Comparison of ENCODE assay signal across 23 mouse cellular contexts in the genomic region with DNA sequence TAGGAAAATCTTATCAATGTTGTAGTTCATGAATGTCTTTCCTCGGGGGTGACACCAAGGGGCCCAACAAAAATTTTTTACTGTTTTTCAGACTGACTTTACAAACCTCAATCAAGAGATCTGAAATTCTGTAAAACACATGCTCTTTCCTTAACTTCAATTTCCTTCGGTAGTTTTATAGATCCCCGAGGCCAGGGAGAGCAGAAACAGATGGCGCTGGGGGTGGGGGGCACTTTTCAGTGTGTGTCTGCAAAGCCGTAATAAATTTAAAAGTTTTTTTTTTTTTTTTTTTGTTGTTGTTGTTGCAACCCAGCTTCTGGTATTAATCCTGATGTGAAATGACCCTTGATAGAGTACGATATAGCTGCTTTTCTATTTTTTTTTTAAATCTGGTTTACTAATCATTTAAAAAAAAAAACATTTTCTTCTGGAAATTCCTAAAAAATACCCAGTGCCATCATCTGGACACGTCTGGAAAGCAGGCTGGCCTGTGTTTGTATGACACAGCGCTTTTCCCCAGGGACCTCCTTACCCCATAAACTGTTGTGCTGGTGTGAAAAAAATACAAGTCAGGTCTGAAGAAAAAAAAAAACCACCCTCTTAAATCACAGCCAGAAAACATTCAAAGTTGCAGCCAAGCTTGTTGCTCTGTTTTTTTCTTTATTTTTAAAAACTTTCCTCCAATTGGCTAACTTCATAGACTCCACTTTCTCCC. TPM values are rescaled to one million over a fixed set of nuclear protein-coding genes. Genes with fewer than 3 reads are reported as not detected.
A peak's percentile ranks its signal among the peaks of the same experiment; 100 is the strongest.
DNase-seq lines count a peak whose midpoint lies in the region; ATAC-seq and TF ChIP-seq lines count a peak whose summit lies in the region.
"Had no signal": no experiment of that assay in that cellular context is flagged by ENCODE, and none has a peak within 500 bp of the region (broad histone marks: within the 10 kb centered on the region; RNA-seq: fewer than 3 reads in every experiment).

No protein-coding gene starts in this region.

- no peak overlapping the region for H3K4me3 ChIP-seq in kidney, adult 2 months (ENCODE audit: insufficient read depth, low read depth, low read length)
- H3K4me3 ChIP-seq in neural tube, embryonic 15.5 days (replicated peaks): no peak overlapping the region
- H3K4me3 ChIP-seq in limb, embryonic 10.5 days: peak overlapping the region; percentile 10; the same call in 1 of the 2 replicates
- H3K4me3 ChIP-seq: forebrain, embryonic 12.5 days; heart, adult 2 months; neural tube, embryonic 12.5 days; stomach, embryonic 15.5 days had no signal

- H3K4me1 ChIP-seq in kidney, adult 2 months (ENCODE audit: control insufficient read depth, insufficient read depth, low read length): no peaks in the 10 kb centered on the region
- H3K4me1 ChIP-seq in neural tube, embryonic 15.5 days: peaks cover 18% of the 10 kb centered on the region
- H3K4me1 ChIP-seq in limb, embryonic 10.5 days: peaks cover 58% of the 10 kb centered on the region
- H3K4me1 ChIP-seq: forebrain, embryonic 12.5 days; stomach, embryonic 15.5 days had no signal

- no peak overlapping the region for H3K27ac ChIP-seq in kidney, adult 2 months (ENCODE audit: insufficient read depth, low read depth, low read length)
- H3K27ac ChIP-seq in neural tube, embryonic 15.5 days (replicated peaks): no peak overlapping the region
- H3K27ac ChIP-seq in limb, embryonic 10.5 days: peak overlapping the region; percentile 59; the same call in 1 of the 2 replicates
- H3K27ac ChIP-seq: forebrain, embryonic 12.5 days; heart, adult 2 months; hindbrain, postnatal 0 days; neural tube, embryonic 12.5 days; stomach, embryonic 15.5 days had no signal

- no peaks in the 10 kb centered on the region for H3K27me3 ChIP-seq in kidney, adult 2 months (replicated peaks; ENCODE audit: control insufficient read depth, insufficient read depth, low read length)
- H3K27me3 ChIP-seq in neural tube, embryonic 15.5 days (replicated peaks): no peaks in the 10 kb centered on the region
- H3K27me3 ChIP-seq in limb, embryonic 10.5 days (ENCODE audit: low read depth, poor library complexity, severe bottlenecking): peaks cover 16% of the 10 kb centered on the region; the same call in 1 of the 2 replicates
- H3K27me3 ChIP-seq: neural tube, embryonic 12.5 days; stomach, embryonic 15.5 days had no signal

- H3K4me2 ChIP-seq in neural tube, embryonic 15.5 days: no peak overlapping the region
- H3K4me2 ChIP-seq: forebrain, embryonic 12.5 days; liver, embryonic 11.5 days; neural tube, embryonic 12.5 days; stomach, embryonic 15.5 days had no signal

- ATAC-seq in neural tube, embryonic 15.5 days (ENCODE audit: low FRiP score): no peak
- ATAC-seq: hindbrain, postnatal 0 days had no signal

- DNase-seq in kidney, adult 2 months: peak; percentile 4
- no peak for DNase-seq in kidney, adult 11 months
- peak; percentile 32 for DNase-seq in neural tube, embryonic 10.5 days (ENCODE audit: extremely low spot score, low spot score)
- DNase-seq in limb, embryonic 10.5 days (ENCODE audit: low spot score): peak; percentile 73
- DNase-seq in skeletal muscle tissue, adult 2 months (ENCODE audit: low read depth, low spot score): peak; percentile 12
- DNase-seq in spleen, postnatal 14 days (ENCODE audit: low spot score in 2 of 2): no peak
- DNase-seq in layer of hippocampus, postnatal 25 days (ENCODE audit: extremely low spot score in 1 of 2, low spot score in 1 of 2): no peak
- DNase-seq: adrenal gland, adult 2 months; cerebellum, adult 9-11 months; gastrocnemius, postnatal 10 days; heart, adult 2 months; heart, postnatal 4 days; layer of hippocampus, postnatal 36 days; lung, adult 18-20 months; right cerebral cortex, postnatal 14 days; thymus, adult 18-20 months had no signal

- no peak overlapping the region for H3K9ac ChIP-seq in neural tube, embryonic 15.5 days (replicated peaks)
- H3K9ac ChIP-seq: forebrain, embryonic 12.5 days; neural tube, embryonic 12.5 days; stomach, embryonic 15.5 days had no signal

- TF ChIP-seq CTCF in kidney, adult 2 months (conservative IDR thresholded peaks at IDR 0.05; ENCODE audit: insufficient read depth, insufficient read length, low read depth, low read length): no peak

- no peak for TF ChIP-seq POLR2A in kidney, adult 2 months (IDR thresholded peaks at IDR 0.05; ENCODE audit: low read depth, low read length)

- no peaks in the 10 kb centered on the region for H3K36me3 ChIP-seq in kidney, adult 2 months (ENCODE audit: control insufficient read depth, insufficient read depth, low read length)
- peaks cover 23% of the 10 kb centered on the region for H3K36me3 ChIP-seq in neural tube, embryonic 15.5 days
- no peaks in the 10 kb centered on the region for H3K36me3 ChIP-seq in limb, embryonic 10.5 days
- H3K36me3 ChIP-seq: stomach, embryonic 15.5 days had no signal

- 53% methylated on average over 8 of the region's 8 CpGs for WGBS in kidney, adult 2 months
- 32% methylated on average over 8 of the region's 8 CpGs for WGBS in neural tube, embryonic 15.5 days
- 23% methylated on average over 8 of the region's 8 CpGs for WGBS in limb, embryonic 10.5 days

- no peaks in the 10 kb centered on the region for H3K9me3 ChIP-seq in neural tube, embryonic 15.5 days (replicated peaks)
- no peaks in the 10 kb centered on the region for H3K9me3 ChIP-seq in limb, embryonic 10.5 days (replicated peaks)
- H3K9me3 ChIP-seq: forebrain, embryonic 12.5 days; neural tube, embryonic 12.5 days; stomach, embryonic 15.5 days had no signal

RNA-seq across cellular contexts. Expression of a gene that starts 33.9 kb away (rescaled TPM):
- polyA plus RNA-seq in kidney, adult 2 months (2012; rRNA removed): 11.4 and 12.4 TPM in 2 replicates
- 3.0 and 3.7 TPM in 2 replicates for polyA plus RNA-seq in neural tube, embryonic 15.5 days (2015; fragmentation: Nextera tagmentation; extraction: Ambion mirVana)
- 4.8 and 5.2 TPM in 2 replicates for polyA plus RNA-seq in limb, embryonic 10.5 days (2016; fragmentation: Nextera tagmentation; extraction: Ambion mirVana)
- total RNA-seq in layer of hippocampus, postnatal 25 days (2021): under 1 TPM; 0.27 to 0.68 TPM
- total RNA-seq: megakaryocyte-erythroid progenitor cell, adult 5-6 weeks had no signal

Comparison
In these comparisons a context has a peak if more than half of its experiments do, and no peak if none do; other contexts are left out.
1. DNase-seq: peak in kidney, adult 2 months (single experiment), neural tube, embryonic 10.5 days (single experiment), limb, embryonic 10.5 days (single experiment) and skeletal muscle tissue, adult 2 months (single experiment); none in kidney, adult 11 months (single experiment), spleen, postnatal 14 days (0 of 2) and layer of hippocampus, postnatal 25 days (0 of 2).